Mouse (Mus musculus) c-Kit-positive CD71-negative TER-119-negative erythroid progenitor cells, embryonic 14.5 days (primary cell): ENCODE results near the gene Mtfr1l.
"Not testable (repeated sequence)": the region's sequence is repeated elsewhere in the genome, so short reads cannot be mapped to it uniquely, and the experiment has no call there.

ENCODE experiments used
- DNase-seq: peaks from one replicate; pipeline ENCODE4 v3.0.0-alpha.2; 2013; ENCODE audit warnings: low read depth

Mtfr1l gene

GRCm38 (mm10) chr4:134516981-134517380 lies 18.2 kb downstream of the Mtfr1l start:
- DNase-seq = no peak

DNA sequence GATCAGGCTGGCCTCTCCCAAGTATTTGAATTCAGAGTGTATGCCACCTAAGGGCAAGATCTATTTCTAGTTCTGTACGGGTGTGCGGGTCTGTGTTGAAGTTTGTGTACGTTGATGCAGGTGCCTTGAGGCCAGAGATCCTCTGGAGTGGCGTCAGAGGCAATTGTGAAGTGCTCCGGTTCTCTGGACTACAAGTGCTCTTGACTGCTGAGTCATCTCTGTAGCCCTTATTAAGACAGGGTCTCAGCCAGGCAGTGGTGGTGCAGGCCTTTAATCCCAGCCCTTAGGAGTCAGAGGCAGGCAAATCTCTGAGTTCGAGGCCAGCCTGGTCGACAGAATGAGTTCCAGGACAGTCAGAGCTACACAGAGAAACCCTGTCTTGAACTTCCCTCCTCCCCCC lies 19.6 kb downstream of the Mtfr1l start:
- DNase-seq = no peak

- DNase-seq = no peak
Measured at GRCm38 (mm10) chr4:134514309-134514930, 20.8 kb downstream of the Mtfr1l start.

GRCm38 (mm10) chr4:134512798-134513197 lies 22.4 kb downstream of the Mtfr1l start:
- no peak for DNase-seq

DNA sequence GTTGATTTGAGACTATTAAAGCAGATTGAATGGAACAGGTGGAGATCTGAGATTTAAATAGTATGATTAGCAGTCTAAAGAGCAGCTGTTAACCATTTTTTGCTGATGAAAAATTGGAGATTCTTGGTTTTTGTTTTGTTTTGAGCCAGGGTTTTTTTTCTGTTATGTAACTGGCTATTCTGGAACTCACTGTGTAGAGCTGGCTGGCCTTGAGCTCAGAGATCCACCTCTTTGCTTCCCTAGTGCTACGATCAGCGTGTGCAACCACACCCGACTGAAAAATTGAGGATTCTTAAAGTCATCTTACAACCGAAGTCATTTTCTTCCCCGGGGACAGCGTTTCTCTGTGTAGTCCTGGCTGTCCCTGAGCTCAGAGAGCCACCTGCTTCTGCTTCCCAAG lies 23.5 kb downstream of the Mtfr1l start:
- no peak for DNase-seq

DNA sequence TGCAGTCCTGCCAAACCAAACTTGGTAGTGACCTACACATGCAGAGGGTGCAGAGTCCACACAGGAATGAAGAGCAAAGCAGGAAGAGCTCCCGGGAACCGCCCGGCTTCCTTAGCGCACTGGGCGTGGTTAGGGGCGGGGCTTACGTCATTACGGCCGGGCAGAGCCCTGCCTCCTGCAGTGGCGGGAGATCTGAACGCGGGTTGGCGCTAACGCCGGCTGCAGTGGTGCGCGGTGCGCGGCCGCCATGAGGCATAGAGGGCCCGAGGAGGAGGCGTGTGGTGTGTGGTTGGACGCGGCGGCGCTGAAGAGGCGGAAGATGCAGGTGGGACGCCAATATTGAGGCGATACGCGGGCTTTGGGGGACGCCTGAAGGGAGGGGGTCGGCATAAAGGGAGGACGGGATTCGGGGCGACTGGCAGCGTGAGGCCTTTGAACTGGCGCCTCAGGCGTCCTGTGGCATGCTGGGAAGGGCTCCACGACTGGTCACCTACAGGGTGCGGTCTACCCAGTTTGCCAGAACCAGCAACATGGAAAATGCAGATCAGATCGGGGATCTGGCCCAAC lies 24.3 kb downstream of the Mtfr1l start, which contains the start of gene Aunip:
Aunip (plus strand) TSS at position 155 of the 567 bp plus-strand sequence.
- peak; percentile 70 for DNase-seq

GRCm38 (mm10) chr4:134510396-134510795 lies 24.8 kb downstream of the Mtfr1l start:
- DNase-seq = no peak

GRCm38 (mm10) chr4:134506713-134507112 lies 28.5 kb downstream of the Mtfr1l start:
- no peak for DNase-seq

DNA sequence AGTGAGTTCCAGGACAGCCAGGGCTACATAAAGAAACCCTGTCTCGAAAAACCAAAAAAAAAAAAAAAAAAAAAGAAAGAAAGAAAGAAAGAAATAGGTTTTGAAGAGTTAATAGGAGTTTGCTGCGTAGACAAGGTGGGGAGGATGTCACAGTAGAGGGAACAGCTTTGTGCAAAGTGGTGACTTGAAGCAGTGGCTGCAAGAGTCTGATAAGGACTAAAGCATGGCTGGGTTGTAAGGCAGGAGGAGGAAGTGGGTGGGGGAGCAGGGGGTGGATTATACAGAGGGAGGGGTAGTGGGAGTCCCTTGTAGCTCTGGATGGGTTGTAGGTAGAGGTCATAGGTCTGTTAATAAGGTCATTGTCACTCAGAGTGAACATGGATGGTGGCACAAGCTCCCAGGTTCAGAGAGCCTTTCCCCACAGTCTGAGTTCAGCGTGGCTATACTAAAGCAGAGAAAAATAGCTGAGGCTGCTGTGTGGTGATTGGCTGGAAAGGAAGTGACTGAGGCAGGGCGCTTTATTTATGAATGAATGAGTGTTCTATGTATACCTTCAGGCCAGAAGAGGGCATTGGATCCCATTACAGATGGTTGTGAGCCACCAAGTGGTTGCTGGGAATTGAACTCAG lies 29.1 kb downstream of the Mtfr1l start:
- no peak for DNase-seq

GRCm38 (mm10) chr4:134505303-134505789 lies 29.8 kb downstream of the Mtfr1l start:
- no peak for DNase-seq

- DNase-seq = no peak
Measured at GRCm38 (mm10) chr4:134503686-134504357, 31.4 kb downstream of the Mtfr1l start.

DNA sequence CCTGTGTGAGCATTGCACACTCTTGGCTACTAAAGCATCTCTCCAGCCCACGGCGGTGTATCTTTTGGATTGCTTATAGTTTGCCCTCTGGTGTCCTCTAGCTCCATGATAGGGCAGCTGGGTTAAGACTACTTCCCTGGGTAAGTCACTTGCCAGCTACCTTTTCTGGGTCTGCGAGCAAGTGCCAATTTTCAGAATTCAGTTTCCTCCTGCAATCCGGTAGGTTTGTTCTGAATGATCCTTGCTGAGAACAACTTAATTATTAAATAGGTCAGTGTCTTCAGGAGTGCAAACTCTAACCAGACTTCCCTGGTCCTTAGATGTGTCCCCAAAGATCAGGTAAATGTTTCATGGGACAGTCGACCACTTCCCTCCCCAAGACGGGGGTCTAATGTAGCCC lies 34.1 kb downstream of the Mtfr1l start:
- DNase-seq = no peak

- not testable (repeated sequence) for DNase-seq
Measured at GRCm38 (mm10) chr4:134498983-134499382, 36.2 kb downstream of the Mtfr1l start.

GRCm38 (mm10) chr4:134497986-134498731 lies 37.0 kb downstream of the Mtfr1l start:
- no peak for DNase-seq

- no peak for DNase-seq
Measured at GRCm38 (mm10) chr4:134497223-134497622, 38.0 kb downstream of the Mtfr1l start.

DNA sequence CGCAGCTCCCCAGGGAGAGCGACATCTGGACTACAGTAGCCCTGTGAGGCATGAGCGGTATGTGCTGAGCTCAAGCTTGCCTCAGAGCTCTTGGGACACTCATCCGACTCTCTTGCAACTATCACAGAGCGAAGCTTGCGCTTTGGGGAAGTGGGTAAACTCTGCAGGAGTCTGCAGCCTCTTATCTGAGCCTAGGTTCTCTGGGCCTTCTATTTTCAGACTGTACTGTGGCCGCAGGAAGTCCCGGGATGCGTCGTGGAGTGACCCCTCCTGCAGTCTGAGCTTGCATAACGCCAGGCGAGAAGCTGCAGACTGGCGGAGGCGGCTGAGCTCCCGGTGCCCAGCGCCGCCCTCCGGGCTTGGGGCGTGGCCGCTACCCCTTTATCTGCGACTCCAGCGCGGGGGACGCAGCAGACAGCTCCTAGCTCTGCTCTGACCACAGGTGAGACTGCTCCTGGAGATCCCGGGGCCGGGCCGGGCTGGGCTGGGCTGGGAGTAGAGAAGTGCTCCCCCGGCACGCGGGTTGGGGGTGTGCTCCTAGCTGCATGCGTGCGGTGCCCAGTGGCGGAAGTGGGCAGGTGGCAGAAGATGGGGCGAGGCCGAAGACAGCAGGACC lies 38.5 kb downstream of the Mtfr1l start, which contains the start of gene Paqr7:
Paqr7 (plus strand) TSS at position 103 of the 616 bp plus-strand sequence.
- DNase-seq = peak; percentile 67

DNA sequence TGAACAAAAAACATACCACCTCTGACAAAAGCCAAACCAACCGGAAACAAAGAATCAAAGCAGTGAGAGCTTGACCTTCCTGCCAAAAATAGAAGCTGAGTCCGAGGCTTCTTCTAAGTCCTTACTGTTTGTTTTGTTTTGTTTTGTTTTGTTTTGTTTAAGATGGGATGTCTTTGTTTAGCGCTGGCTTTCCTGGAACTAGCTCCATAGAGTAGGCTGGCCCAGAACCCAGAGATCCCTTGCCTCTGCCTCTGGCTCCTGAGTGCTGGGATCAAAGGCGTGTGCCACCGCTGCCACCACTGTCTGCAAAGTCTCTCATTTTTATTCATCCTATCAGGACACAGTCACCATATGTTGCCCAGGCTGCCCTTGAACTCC lies 39.7 kb downstream of the Mtfr1l start:
- DNase-seq = no peak

GRCm38 (mm10) chr4:134494780-134495545 lies 40.2 kb downstream of the Mtfr1l start:
- DNase-seq = no peak

GRCm38 (mm10) chr4:134494161-134494560 lies 41.0 kb downstream of the Mtfr1l start:
- DNase-seq = not testable (repeated sequence)

DNA sequence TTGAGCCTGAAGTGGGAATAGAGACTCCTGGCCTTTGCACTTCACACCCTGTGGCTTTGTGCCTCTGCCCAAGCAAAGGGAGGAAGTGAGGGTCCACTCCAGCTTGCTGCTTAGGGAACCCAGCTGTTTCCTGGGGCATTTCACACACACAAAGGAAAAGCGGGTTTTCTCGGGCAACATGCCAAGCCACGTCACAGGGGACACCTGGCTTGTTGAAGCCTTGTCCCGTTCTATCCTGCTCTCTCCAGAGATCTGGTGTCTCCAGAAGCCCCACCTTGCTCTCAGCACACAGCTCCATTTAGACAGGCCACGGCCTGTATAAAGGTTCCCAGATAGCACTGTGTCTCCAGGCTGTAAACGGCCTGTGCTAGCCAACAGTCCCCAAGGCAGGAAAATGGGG lies 43.5 kb downstream of the Mtfr1l start:
- no peak for DNase-seq
